Mouse (Mus musculus) lung, adult 2 months (tissue): ENCODE data around the gene Cgas.

Experiments used
- CTCF ChIP-seq: fragments of 200-500 bp; IDR thresholded peaks from 2 replicates; pipeline ENCODE4 v1.5.1; 2011; ENCODE audit warnings: mild to moderate bottlenecking, low read length, control low read depth; ENCODE audit not compliant: insufficient read depth
- POLR2A ChIP-seq: fragments of 200-500 bp; IDR thresholded peaks from 2 replicates; pipeline ENCODE4 v1.6.1; 2011; ENCODE audit warnings: low read depth, mild to moderate bottlenecking, control low read depth, low read length, borderline replicate concordance; ENCODE audit errors: extremely low read depth

GRCm38 (mm10) chr9:78395244-78395629 is 47.8 kb downstream of the Cgas start:
- TF ChIP-seq POLR2A (no peak), CTCF (no peak)
